Mouse (Mus musculus): ENCODE measurements around the gene Kcnq5.
"Not testable (repeated sequence)": the region's sequence is repeated elsewhere in the genome, so short reads cannot be mapped to it uniquely, and the experiment has no call there.

Gene Kcnq5

GRCm38 (mm10) chr1:21837387-21837786 is 124.4 kb downstream of the Kcnq5 start:
- no peak for DNase-seq (ENCODE audit: low read depth)

DNA sequence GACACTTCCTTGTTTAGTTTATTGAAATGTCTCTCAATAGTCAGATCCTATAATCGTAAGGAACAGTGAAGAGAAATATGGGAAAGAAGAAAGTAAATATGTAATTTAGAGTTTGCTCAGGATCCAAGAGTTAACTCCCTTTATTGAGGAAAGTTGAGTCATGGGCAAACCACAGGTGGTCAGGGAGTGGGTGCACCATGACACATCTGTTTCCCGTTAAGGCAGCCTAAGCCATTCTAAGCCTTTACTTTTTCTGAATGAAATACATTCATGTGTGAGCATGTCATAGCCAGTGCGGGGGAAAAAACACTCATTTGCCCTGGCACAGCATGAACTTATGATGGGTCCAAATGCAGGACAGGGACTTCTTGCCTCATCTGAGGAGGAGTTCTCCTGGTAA is 125.4 kb downstream of the Kcnq5 start:
- no peak for DNase-seq (ENCODE audit: low read depth)

DNA sequence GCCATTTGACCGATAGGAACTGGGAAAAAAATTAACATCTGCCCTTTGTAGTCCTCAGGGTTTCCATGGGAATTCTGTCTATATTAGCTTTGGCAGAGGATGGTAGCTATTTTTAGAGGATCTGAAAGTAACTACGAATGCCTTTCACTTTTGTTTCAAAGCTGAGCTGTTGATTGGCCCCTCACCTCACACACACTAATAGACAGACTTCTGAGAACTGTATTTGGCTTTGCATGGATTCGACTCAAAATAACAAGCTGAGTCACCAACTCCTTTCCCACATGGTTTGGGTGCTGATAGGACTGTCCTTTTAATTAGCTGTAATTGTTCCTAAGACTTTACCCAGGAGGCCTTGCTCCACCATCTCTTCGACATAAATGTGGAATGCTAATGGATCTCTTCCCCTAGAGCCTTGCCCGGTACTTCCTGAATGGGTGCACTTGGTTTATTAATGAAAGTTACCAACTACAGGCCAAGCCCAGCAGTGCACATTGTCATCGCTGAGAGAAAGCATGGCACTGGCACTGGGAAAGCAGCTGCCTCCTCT is 131.8 kb downstream of the Kcnq5 start:
- peak; percentile 9 for DNase-seq (ENCODE audit: low read depth)

DNA sequence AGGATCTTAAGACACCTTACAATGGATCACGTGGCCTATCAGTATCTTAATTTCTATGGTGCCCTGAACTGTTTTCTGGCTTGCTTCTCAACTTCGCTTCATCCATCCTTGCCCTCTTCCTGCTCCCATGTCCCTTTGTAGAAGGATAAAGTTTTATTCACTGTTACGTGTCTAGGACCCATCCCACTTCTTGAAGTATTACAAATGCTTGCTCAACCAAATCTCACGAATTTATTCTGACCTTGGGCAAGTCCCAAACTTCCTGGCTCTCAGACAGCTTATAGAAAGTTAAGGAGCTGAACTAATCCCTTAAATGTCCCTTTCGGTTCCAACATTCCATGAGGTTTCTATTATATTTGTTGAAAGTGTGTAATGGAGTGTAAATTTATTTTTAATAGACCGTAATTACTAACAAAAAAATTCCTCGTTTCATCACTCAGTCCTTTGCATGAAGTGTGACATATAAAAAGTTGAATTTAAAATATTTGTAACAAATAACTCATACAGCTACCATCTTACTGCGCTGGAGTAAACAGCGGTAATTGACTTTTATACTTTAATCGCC is 141.6 kb downstream of the Kcnq5 start:
- DNase-seq (ENCODE audit: low read depth): no peak

GRCm38 (mm10) chr1:21805064-21805463 is 156.7 kb downstream of the Kcnq5 start:
- no peak for DNase-seq (ENCODE audit: low read depth)

GRCm38 (mm10) chr1:21804477-21804866 is 157.3 kb downstream of the Kcnq5 start:
- no peak for DNase-seq (ENCODE audit: low read depth)

GRCm38 (mm10) chr1:21803751-21804476 is 157.8 kb downstream of the Kcnq5 start:
- no peak for DNase-seq (ENCODE audit: low read depth)

- peak; percentile 35 for DNase-seq (ENCODE audit: low read depth)
Measured at GRCm38 (mm10) chr1:21780746-21781145, 181.0 kb downstream of the Kcnq5 start.

GRCm38 (mm10) chr1:21777560-21777959 is 184.2 kb downstream of the Kcnq5 start:
- no peak for DNase-seq (ENCODE audit: low read depth)

GRCm38 (mm10) chr1:21773931-21774330 is 187.8 kb downstream of the Kcnq5 start:
- no peak for DNase-seq (ENCODE audit: low read depth)

- no peak for DNase-seq (ENCODE audit: low read depth)
Measured at GRCm38 (mm10) chr1:21770494-21770893, 191.2 kb downstream of the Kcnq5 start.

- DNase-seq (ENCODE audit: low read depth): no peak
Measured at GRCm38 (mm10) chr1:21749297-21749696, 212.4 kb downstream of the Kcnq5 start.

- DNase-seq (ENCODE audit: low read depth): no peak
Measured at GRCm38 (mm10) chr1:21729131-21729530, 232.6 kb downstream of the Kcnq5 start.

DNA sequence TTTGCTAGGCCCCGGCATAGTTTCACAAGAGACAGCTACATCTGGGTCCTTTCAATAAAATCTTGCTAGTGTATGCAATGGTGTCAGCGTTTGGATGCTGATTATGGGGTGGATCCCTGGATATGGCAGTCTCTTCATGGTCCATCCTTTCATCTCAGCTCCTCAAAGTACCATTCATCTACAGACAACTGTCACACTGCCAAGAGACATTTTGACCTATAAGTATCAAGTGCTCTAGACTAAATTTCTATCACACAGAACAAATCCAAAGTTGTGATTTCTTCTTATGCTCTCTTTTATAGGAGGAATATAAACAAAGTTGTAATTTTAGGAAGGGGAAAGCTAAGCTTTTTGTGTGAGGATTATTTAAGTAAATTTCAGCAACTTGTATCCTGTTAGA is 238.5 kb downstream of the Kcnq5 start:
- DNase-seq (ENCODE audit: low read depth): not testable (repeated sequence)

- no peak for DNase-seq (ENCODE audit: low read depth)
Measured at GRCm38 (mm10) chr1:21721246-21721645, 240.5 kb downstream of the Kcnq5 start.

DNA sequence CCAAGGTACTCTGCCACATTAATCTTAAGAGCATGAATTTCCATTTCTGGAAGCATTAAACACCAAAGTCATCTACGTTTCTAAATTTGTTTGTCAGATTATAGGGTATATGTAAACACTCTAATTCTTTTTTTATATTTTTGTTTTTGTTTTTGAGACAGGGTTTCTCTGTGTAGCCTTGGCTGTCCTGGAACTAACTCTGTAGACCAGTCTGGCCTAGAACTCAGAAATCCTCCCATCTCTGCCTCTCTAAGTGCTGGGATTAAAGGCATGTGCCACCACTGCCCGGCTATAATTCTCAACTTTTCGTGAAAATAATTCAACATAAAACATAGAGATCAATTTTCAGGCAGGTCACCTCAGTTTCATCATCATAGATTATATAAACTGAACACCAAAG is 246.9 kb downstream of the Kcnq5 start:
- peak; percentile 17 for DNase-seq (ENCODE audit: low read depth)

- no peak for DNase-seq (ENCODE audit: low read depth)
Measured at GRCm38 (mm10) chr1:21712711-21713110, 249.0 kb downstream of the Kcnq5 start.

DNA sequence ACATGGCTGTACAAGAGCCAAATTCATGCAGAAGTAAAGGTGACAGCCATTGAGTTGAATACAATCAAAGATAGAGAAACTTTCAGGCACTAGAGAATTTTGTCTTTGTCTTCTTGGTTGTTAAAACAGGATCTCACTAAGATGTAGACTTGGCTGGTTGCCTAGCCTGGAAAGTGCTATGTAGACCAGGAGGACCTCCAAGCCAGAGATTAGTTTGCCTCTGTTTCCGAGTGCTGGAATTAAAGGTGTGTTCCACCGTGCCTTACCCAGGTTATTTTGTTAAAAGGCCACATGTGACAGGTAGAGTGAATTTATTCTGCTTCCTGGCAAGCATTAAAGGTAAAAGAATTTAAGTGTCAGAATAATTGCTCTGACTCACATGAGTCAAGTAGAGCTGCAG is 271.3 kb downstream of the Kcnq5 start:
- no peak for DNase-seq (ENCODE audit: low read depth)

DNA sequence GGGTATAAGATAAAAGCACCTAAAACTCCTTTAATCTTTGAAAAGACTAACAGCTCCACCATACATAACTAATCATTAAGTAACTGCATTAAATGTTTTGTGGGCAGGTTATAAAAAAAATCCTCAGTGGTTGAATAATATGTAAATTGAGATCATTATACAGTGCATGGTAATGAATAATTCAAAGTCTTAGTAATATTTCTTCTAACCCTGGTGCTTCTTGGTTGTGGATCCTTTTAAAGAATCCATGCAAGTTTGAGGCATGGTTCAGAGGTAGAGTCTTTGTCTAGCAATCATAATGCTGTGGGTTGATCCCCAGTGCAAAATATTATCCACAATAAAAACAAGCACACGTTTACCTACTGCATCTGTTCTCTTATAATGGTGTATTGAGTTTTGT is 272.8 kb downstream of the Kcnq5 start:
- no peak for DNase-seq (ENCODE audit: low read depth)

DNA sequence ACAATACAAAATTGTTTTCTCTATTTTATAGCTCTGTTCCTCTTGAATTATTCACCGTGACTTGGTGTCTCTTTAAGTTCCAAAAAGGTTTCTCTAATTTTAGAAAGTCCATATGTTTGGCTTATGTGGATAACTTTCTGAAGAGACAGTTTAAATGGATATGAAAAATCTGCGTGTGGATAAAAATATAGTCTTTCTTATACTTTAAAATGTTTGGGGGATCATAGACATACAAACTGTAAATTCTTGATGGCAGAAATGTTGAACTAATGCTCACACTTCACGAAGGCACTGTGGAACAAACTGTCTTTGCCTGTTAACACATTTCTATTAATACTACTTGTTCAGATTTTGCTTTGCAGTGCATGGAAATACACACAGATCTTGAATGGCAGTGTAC is 277.3 kb downstream of the Kcnq5 start:
- no peak for DNase-seq (ENCODE audit: low read depth)

- no peak for DNase-seq (ENCODE audit: low read depth)
Measured at GRCm38 (mm10) chr1:21676805-21677204, 284.9 kb downstream of the Kcnq5 start.

DNA sequence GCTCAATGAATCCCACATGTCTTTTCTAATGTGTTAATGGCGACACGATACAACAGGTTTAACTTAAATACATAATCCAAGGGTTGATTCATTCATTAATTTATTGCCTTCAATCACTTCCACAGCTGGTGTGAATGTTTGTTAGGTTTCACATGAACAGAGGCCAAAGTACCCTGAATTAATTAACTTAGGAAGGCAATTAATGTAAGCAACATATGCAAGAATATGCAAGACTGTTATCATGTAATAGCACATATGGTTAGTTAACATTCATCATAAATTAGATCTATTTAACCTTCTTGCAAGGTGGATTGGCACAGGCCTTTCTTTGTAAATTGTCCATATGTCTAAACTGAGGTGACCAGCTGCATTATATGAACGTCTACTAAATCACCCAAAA is 300.9 kb downstream of the Kcnq5 start:
- no peak for DNase-seq (ENCODE audit: low read depth)

- no peak for DNase-seq (ENCODE audit: low read depth)
Measured at GRCm38 (mm10) chr1:21650820-21651219, 310.9 kb downstream of the Kcnq5 start.

GRCm38 (mm10) chr1:21635406-21635805 is 326.3 kb downstream of the Kcnq5 start:
- no peak for DNase-seq (ENCODE audit: low read depth)

Data from naive thymus-derived CD4-positive, alpha-beta T cell, adult 2 months (primary cell).